Mouse (Mus musculus) neural tube, embryonic 14.5 days (tissue): ENCODE results near the gene Svs1. TPM values are rescaled to one million over a fixed set of nuclear protein-coding genes. Genes with fewer than 3 reads are reported as not detected.

Experiments
- ATAC-seq: fragments of 200-750 bp; cut with Nextera tagmentation; 2 replicates; pipeline ENCODE4 v1.8.0; 2017; ENCODE audit warnings: low read depth, mild to moderate bottlenecking, moderate TSS enrichment, moderate library complexity
- H3K27ac ChIP-seq: fragments of 300-500 bp; sonication (generic); 2 replicates; pipeline ENCODE4 v1.5.1; 2014; ENCODE audit warnings: low read depth, mild to moderate bottlenecking, control low read depth, low read length, moderate library complexity, mixed read lengths
- H3K27me3 ChIP-seq: fragments of 300-500 bp; sonication (generic); 2 replicates; pipeline ENCODE4 v1.6.1; 2014; ENCODE audit warnings: low read length; ENCODE audit not compliant: control insufficient read depth, insufficient read depth
- H3K36me3 ChIP-seq: fragments of 300-500 bp; sonication (generic); 2 replicates; pipeline ENCODE4 v1.6.1; 2014; ENCODE audit warnings: low read length, mixed read lengths; ENCODE audit not compliant: control insufficient read depth, insufficient read depth
- H3K4me1 ChIP-seq: fragments of 300-500 bp; sonication (generic); 2 replicates; pipeline ENCODE4 v1.6.1; 2014; ENCODE audit warnings: low read length; ENCODE audit not compliant: control insufficient read depth, insufficient read depth
- H3K4me2 ChIP-seq: fragments of 300-500 bp; sonication (generic); 2 replicates; pipeline ENCODE4 v1.6.1; 2014; ENCODE audit warnings: mild to moderate bottlenecking, low read depth, low read length, control low read depth
- H3K4me3 ChIP-seq: fragments of 300-500 bp; sonication (generic); 2 replicates; pipeline ENCODE4 v1.5.1; 2014; ENCODE audit warnings: low read depth, low read length, control low read depth, mixed read lengths
- H3K9ac ChIP-seq: fragments of 300-500 bp; sonication (generic); replicated peaks from 2 replicates; pipeline ENCODE4 v1.6.1; 2014; ENCODE audit warnings: low read depth, mild to moderate bottlenecking, control low read depth, low read length, mixed read lengths
- H3K9me3 ChIP-seq: fragments of 300-500 bp; sonication (generic); 2 replicates; pipeline ENCODE4 v1.6.1; 2016; ENCODE audit warnings: low read length; ENCODE audit not compliant: control insufficient read depth
- WGBS: fragments of 180-500 bp; shearing (Covaris S2); extraction: QIAGEN DNeasy Blood & Tissue Kit; methylation state at CpG from one replicate; pipeline ENCODE4 v1.1.7; 2014; 5-methylcytosine and 5-hydroxymethylcytosine counted together
- polyA plus RNA-seq: library from polyadenylated mRNA; unstranded; fragments of >200 nt; fragmentation: Nextera tagmentation; extraction: Ambion mirVana; gene quantifications from 2 replicates; pipeline ENCODE4 v1.2.1, GENCODE M21; 2014

The Svs1 gene
- polyA plus RNA-seq, 1 experiment from 2014 or later: not detected

- no peak overlapping the region for H3K4me3 ChIP-seq
- H3K9ac ChIP-seq: no peak overlapping the region
- 0 out of 2 replicates have a peak, but pooled peaks cover 3% of the 10 kb centered on the region for H3K4me1 ChIP-seq
- H3K27me3 ChIP-seq: no peaks in the 10 kb centered on the region
- H3K9me3 ChIP-seq: no peaks in the 10 kb centered on the region
- 54% methylated on average over 4 of the region's 4 CpGs for WGBS
- H3K4me2 ChIP-seq: no peak overlapping the region
- H3K36me3 ChIP-seq: no peaks in the 10 kb centered on the region
- no peak overlapping the region for H3K27ac ChIP-seq
- no peak for ATAC-seq
Measured at GRCm38 (mm10) chr6:49003381-49003780, 16.7 kb downstream of the Svs1 start.

- 1% methylated on average over 9 of the region's 9 CpGs for WGBS
- 0 out of 2 replicates have a peak, but pooled peaks cover 5% of the 10 kb centered on the region for H3K4me1 ChIP-seq
- no peaks in the 10 kb centered on the region for H3K9me3 ChIP-seq
- H3K9ac ChIP-seq: no peak overlapping the region
- no peak overlapping the region for H3K27ac ChIP-seq
- H3K36me3 ChIP-seq: no peaks in the 10 kb centered on the region
- ATAC-seq: peak; percentile 70; the same call in 1 of the 2 replicates
- H3K4me2 ChIP-seq: peak overlapping the region; percentile 49
- H3K27me3 ChIP-seq: no peaks in the 10 kb centered on the region
- H3K4me3 ChIP-seq: peak overlapping the region; percentile 19; the same call in 1 of the 2 replicates
Measured at GRCm38 (mm10) chr6:49007981-49008380, 21.3 kb downstream of the Svs1 start.

GRCm38 (mm10) chr6:49008420-49009160, 21.9 kb downstream of the Svs1 start:
- peak; percentile 28; the same call in 1 of the 2 replicates for ATAC-seq
- 23% methylated on average over 13 of the region's 13 CpGs for WGBS
- peak overlapping the region; percentile 19; the same call in 1 of the 2 replicates for H3K4me3 ChIP-seq

GRCm38 (mm10) chr6:49009161-49009555, 22.5 kb downstream of the Svs1 start:
- H3K27me3 ChIP-seq: no peaks in the 10 kb centered on the region
- H3K4me2 ChIP-seq: no peak overlapping the region
- no peaks in the 10 kb centered on the region for H3K36me3 ChIP-seq
- no peak overlapping the region for H3K4me3 ChIP-seq
- ATAC-seq: peak; percentile 46; the same call in 1 of the 2 replicates
- H3K9ac ChIP-seq: no peak overlapping the region
- H3K9me3 ChIP-seq: no peaks in the 10 kb centered on the region
- 16% methylated on average over 7 of the region's 7 CpGs for WGBS
- no peak overlapping the region for H3K27ac ChIP-seq
- H3K4me1 ChIP-seq: 0 out of 2 replicates have a peak, but pooled peaks cover 5% of the 10 kb centered on the region

More at GRCm38 (mm10) chr6:49008420-49009160, 21.9 kb downstream of the Svs1 start:
- Histone ChIP-seq H3K9me3 (no peaks in the 10 kb centered on the region), H3K4me2 (peak overlapping the region; percentile 49), H3K27ac (no peak overlapping the region), H3K36me3 (no peaks in the 10 kb centered on the region), H3K9ac (no peak overlapping the region), H3K27me3 (no peaks in the 10 kb centered on the region), H3K4me1 (0 out of 2 replicates have a peak, but pooled peaks cover 5% of the 10 kb centered on the region)

GRCm38 (mm10) chr6:49009665-49010064, 23.0 kb downstream of the Svs1 start:
- WGBS: 93% methylated on average over 1 of the region's 1 CpGs
- Histone ChIP-seq H3K27ac (no peak overlapping the region), H3K4me3 (no peak overlapping the region), H3K27me3 (no peaks in the 10 kb centered on the region), H3K4me1 (0 out of 2 replicates have a peak, but pooled peaks cover 5% of the 10 kb centered on the region), H3K9ac (no peak overlapping the region), H3K9me3 (no peaks in the 10 kb centered on the region), H3K36me3 (no peaks in the 10 kb centered on the region), H3K4me2 (no peak overlapping the region)
- ATAC-seq: no peak

GRCm38 (mm10) chr6:49011191-49011590, 24.5 kb downstream of the Svs1 start:
- Histone ChIP-seq H3K27ac (no peak overlapping the region), H3K27me3 (no peaks in the 10 kb centered on the region), H3K36me3 (no peaks in the 10 kb centered on the region), H3K9ac (no peak overlapping the region), H3K4me2 (no peak overlapping the region), H3K4me3 (no peak overlapping the region), H3K4me1 (0 out of 2 replicates have a peak, but pooled peaks cover 5% of the 10 kb centered on the region), H3K9me3 (no peaks in the 10 kb centered on the region)
- no peak for ATAC-seq
- WGBS: 86% methylated on average over 5 of the region's 5 CpGs

- 87% methylated on average over 4 of the region's 4 CpGs for WGBS
- Histone ChIP-seq H3K4me3 (no peak overlapping the region), H3K4me1 (0 out of 2 replicates have a peak, but pooled peaks cover 5% of the 10 kb centered on the region), H3K36me3 (no peaks in the 10 kb centered on the region), H3K9me3 (no peaks in the 10 kb centered on the region), H3K27me3 (no peaks in the 10 kb centered on the region), H3K27ac (no peak overlapping the region), H3K4me2 (no peak overlapping the region), H3K9ac (no peak overlapping the region)
- no peak for ATAC-seq
Measured at GRCm38 (mm10) chr6:49013023-49013422, 26.4 kb downstream of the Svs1 start.

- Histone ChIP-seq H3K4me3 (no peak overlapping the region), H3K27me3 (no peaks in the 10 kb centered on the region), H3K27ac (no peak overlapping the region), H3K9ac (no peak overlapping the region), H3K36me3 (no peaks in the 10 kb centered on the region), H3K9me3 (no peaks in the 10 kb centered on the region), H3K4me2 (no peak overlapping the region), H3K4me1 (0 out of 2 replicates have a peak, but pooled peaks cover 2% of the 10 kb centered on the region)
- 92% methylated on average over 3 of the region's 3 CpGs for WGBS
- no peak for ATAC-seq
Measured at GRCm38 (mm10) chr6:49013458-49013857, 26.8 kb downstream of the Svs1 start.

- Histone ChIP-seq H3K27ac (no peak overlapping the region), H3K4me2 (no peak overlapping the region), H3K9ac (no peak overlapping the region), H3K36me3 (no peaks in the 10 kb centered on the region), H3K4me1 (0 out of 2 replicates have a peak, but pooled peaks cover 3% of the 10 kb centered on the region), H3K27me3 (no peaks in the 10 kb centered on the region), H3K4me3 (no peak overlapping the region), H3K9me3 (no peaks in the 10 kb centered on the region)
- no peak for ATAC-seq
- 60% methylated on average over 12 of the region's 12 CpGs for WGBS
Measured at GRCm38 (mm10) chr6:49017150-49017549, 30.5 kb downstream of the Svs1 start.
